Mouse (Mus musculus) bone marrow, adult 2 months (tissue): ENCODE results near the gene Polr1d. TPM values are rescaled to one million over a fixed set of nuclear protein-coding genes. Genes with fewer than 3 reads are reported as not detected.
A peak's percentile ranks its signal among the peaks of the same experiment; 100 is the strongest.

ENCODE experiments used
- H3K27ac ChIP-seq: fragments of 200-500 bp; 2 replicates; pipeline ENCODE4 v1.5.1; 2012; ENCODE audit warnings: low read depth, mild to moderate bottlenecking, control low read depth, inconsistent platforms, low read length; ENCODE audit not compliant: control insufficient read depth, poor library complexity, insufficient read depth
- H3K4me1 ChIP-seq: fragments of 200-500 bp; 2 replicates; pipeline ENCODE4 v1.6.1; 2011; ENCODE audit warnings: low read length; ENCODE audit not compliant: control insufficient read depth, insufficient read depth
- H3K4me3 ChIP-seq: fragments of 200-500 bp; replicated peaks from 2 replicates; pipeline ENCODE3; 2011; ENCODE audit warnings: mild to moderate bottlenecking, low read depth, low read length, control low read depth; ENCODE audit not compliant: control insufficient read depth
- CTCF ChIP-seq: fragments of 200-500 bp; IDR thresholded peaks from 2 replicates; pipeline ENCODE4 v1.5.1; 2011; ENCODE audit warnings: low read length, control low read depth; ENCODE audit not compliant: control insufficient read depth, insufficient read depth
- POLR2A ChIP-seq: fragments of 200-500 bp; IDR thresholded peaks from 2 replicates; pipeline ENCODE4 v1.6.1; 2011; ENCODE audit warnings: low read depth, mild to moderate bottlenecking, control low read depth, low read length, borderline replicate concordance; ENCODE audit not compliant: control insufficient read depth
- WGBS: fragments of 180-500 bp; shearing (Covaris S2); methylation state at CpG from one replicate; pipeline ENCODE4 v1.1.7; 2018; 5-methylcytosine and 5-hydroxymethylcytosine counted together
- polyA plus RNA-seq: library from polyadenylated mRNA; stranded (reverse); fragments of >200 nt; gene quantifications from 2 replicates; pipeline ENCODE4 v1.2.4, GENCODE M21; 2011; ENCODE audit warnings: low replicate concordance; ENCODE audit not compliant: missing spikeins, insufficient read depth, insufficient read length

Polr1d gene
- polyA plus RNA-seq, 1 experiment, result 100 TPM

GRCm38 (mm10) chr5:147131912-147132311, 55.1 kb downstream of the Polr1d start:
- no peak for TF ChIP-seq POLR2A
- no peak for TF ChIP-seq CTCF
- Histone ChIP-seq H3K4me3 (no peak overlapping the region), H3K27ac (no peak overlapping the region), H3K4me1 (no peaks in the 10 kb centered on the region)
- 73% methylated on average over 4 of the region's 4 CpGs for WGBS

GRCm38 (mm10) chr5:147133662-147134061, 56.8 kb downstream of the Polr1d start:
- WGBS, result 37% methylated on average over 17 of the region's 17 CpGs
- Histone ChIP-seq H3K4me1 (no peaks in the 10 kb centered on the region), H3K27ac (no peak overlapping the region), H3K4me3 (no peak overlapping the region)
- TF ChIP-seq POLR2A (no peak), CTCF (no peak)

GRCm38 (mm10) chr5:147134341-147135088, 57.7 kb downstream of the Polr1d start:
- Histone ChIP-seq H3K27ac (no peak overlapping the region), H3K4me3 (no peak overlapping the region), H3K4me1 (no peaks in the 10 kb centered on the region)
- 50% methylated on average over 8 of the region's 8 CpGs for WGBS
- TF ChIP-seq CTCF, result no peak
- TF ChIP-seq POLR2A, result no peak

- TF ChIP-seq POLR2A (no peak), CTCF (no peak)
- H3K4me3 ChIP-seq, result no peak overlapping the region
- 86% methylated on average over 3 of the region's 3 CpGs for WGBS
Measured at GRCm38 (mm10) chr5:147135089-147135446, 58.2 kb downstream of the Polr1d start.

GRCm38 (mm10) chr5:147135994-147136393, 59.1 kb downstream of the Polr1d start:
- 81% methylated on average over 13 of the region's 13 CpGs for WGBS
- H3K27ac ChIP-seq, result no peak overlapping the region

More at GRCm38 (mm10) chr5:147135089-147135446, 58.2 kb downstream of the Polr1d start:
- no peak overlapping the region for H3K27ac ChIP-seq
- H3K4me1 ChIP-seq, result no peaks in the 10 kb centered on the region

GRCm38 (mm10) chr5:147147340-147147739, 70.5 kb downstream of the Polr1d start:
- no peak for TF ChIP-seq POLR2A
- TF ChIP-seq CTCF, result peak; percentile 50
- no peak overlapping the region for H3K4me3 ChIP-seq
- no peaks in the 10 kb centered on the region for H3K4me1 ChIP-seq
- H3K27ac ChIP-seq, result no peak overlapping the region

More at GRCm38 (mm10) chr5:147135994-147136393, 59.1 kb downstream of the Polr1d start:
- Histone ChIP-seq H3K4me3 (no peak overlapping the region), H3K4me1 (no peaks in the 10 kb centered on the region)
- TF ChIP-seq POLR2A (no peak), CTCF (no peak)

- no peak overlapping the region for H3K27ac ChIP-seq
- H3K4me3 ChIP-seq, result no peak overlapping the region
- no peak for TF ChIP-seq CTCF
- no peak for TF ChIP-seq POLR2A
- 33% methylated on average over 13 of the region's 13 CpGs for WGBS
- H3K4me1 ChIP-seq, result no peaks in the 10 kb centered on the region; the same call in 1 of the 2 replicates
Measured at GRCm38 (mm10) chr5:147154806-147155371, 78.0 kb downstream of the Polr1d start.

- H3K27ac ChIP-seq, result no peak overlapping the region
Measured at GRCm38 (mm10) chr5:147155449-147156133, 78.7 kb downstream of the Polr1d start.

More at GRCm38 (mm10) chr5:147155449-147156133, 78.7 kb downstream of the Polr1d start:
- 40% methylated on average over 13 of the region's 13 CpGs for WGBS
- TF ChIP-seq CTCF (no peak), POLR2A (no peak)
- Histone ChIP-seq H3K4me1 (no peaks in the 10 kb centered on the region; the same call in 1 of the 2 replicates), H3K4me3 (no peak overlapping the region)
